Mouse (Mus musculus): ENCODE results near the gene Sstr3. TPM values are rescaled to one million over a fixed set of nuclear protein-coding genes. Genes with fewer than 3 reads are reported as not detected.

The Sstr3 gene
- total RNA-seq (2014; rRNA removed; ENCODE audit: low replicate concordance), result 0.04 TPM in 1 of 2 replicates, not detected in the other
- 0.12 and 0.19 TPM in 2 replicates for polyA plus RNA-seq (2015; fragmentation: Nextera tagmentation; extraction: Ambion mirVana)

- Histone ChIP-seq H3K27ac (ENCODE audit: low read depth) (no peak within 1 kb of the TSS), H3K27me3 (ENCODE audit: control insufficient read depth, insufficient read depth, low read length) (peaks cover 16% of the 10 kb centered on the region), H3K9me3 (replicated peaks; ENCODE audit: control insufficient read depth, low read length) (no peaks in the 10 kb centered on the region), H3K9ac (replicated peaks; ENCODE audit: low read depth, low read length) (no peak within 1 kb of the TSS), H3K36me3 (replicated peaks; ENCODE audit: control insufficient read depth, insufficient read depth, low read length) (no peaks in the 10 kb centered on the region), H3K4me2 (ENCODE audit: low read depth, low read length) (no peak within 1 kb of the TSS), H3K4me3 (ENCODE audit: low read depth, low read length) (no peak within 1 kb of the TSS), H3K4me1 (ENCODE audit: control insufficient read depth, insufficient read depth) (peaks cover 18% of the 10 kb centered on the region)
- TF ChIP-seq EP300 (IDR thresholded peaks at IDR 0.05; ENCODE audit: low read depth), result no peak
- TF ChIP-seq CTCF (IDR thresholded peaks at IDR 0.05; ENCODE audit: low read depth), result no peak
- 13% methylated on average over 14 of the region's 14 CpGs for WGBS
- ATAC-seq (ENCODE audit: insufficient read depth, low read depth) (no peak), DNase-seq (ENCODE audit: low spot score) (no peak)
Observed at GRCm38 (mm10) chr15:78544561-78545001, at the start of gene Sstr3. Sstr3 (minus strand) TSS chr15:78544685.

GRCm38 (mm10) chr15:78593896-78594425 lies 49.5 kb upstream of the Sstr3 start:
- no peak for DNase-seq (ENCODE audit: low spot score)
- no peaks in the 10 kb centered on the region for H3K9me3 ChIP-seq (replicated peaks; ENCODE audit: control insufficient read depth, low read length)
- H3K4me3 ChIP-seq (ENCODE audit: low read depth, low read length), result no peak overlapping the region
- no peaks in the 10 kb centered on the region for H3K27me3 ChIP-seq (ENCODE audit: control insufficient read depth, insufficient read depth, low read length)
- H3K4me1 ChIP-seq (ENCODE audit: control insufficient read depth, insufficient read depth), result no peaks in the 10 kb centered on the region
- 76% methylated on average over 7 of the region's 7 CpGs for WGBS
- no peak overlapping the region for H3K4me2 ChIP-seq (ENCODE audit: low read depth, low read length)
- no peak overlapping the region for H3K27ac ChIP-seq (ENCODE audit: low read depth)
- TF ChIP-seq EP300 (IDR thresholded peaks at IDR 0.05; ENCODE audit: low read depth), result no peak
- no peak for TF ChIP-seq CTCF (IDR thresholded peaks at IDR 0.05; ENCODE audit: low read depth)
- ATAC-seq (ENCODE audit: insufficient read depth, low read depth), result no peak
- no peak overlapping the region for H3K9ac ChIP-seq (replicated peaks; ENCODE audit: low read depth, low read length)
- H3K36me3 ChIP-seq (replicated peaks; ENCODE audit: control insufficient read depth, insufficient read depth, low read length), result no peaks in the 10 kb centered on the region

- Histone ChIP-seq H3K4me3 (ENCODE audit: low read depth, low read length) (no peak overlapping the region), H3K9ac (replicated peaks; ENCODE audit: low read depth, low read length) (no peak overlapping the region), H3K4me2 (ENCODE audit: low read depth, low read length) (no peak overlapping the region), H3K4me1 (ENCODE audit: control insufficient read depth, insufficient read depth) (no peaks in the 10 kb centered on the region), H3K36me3 (replicated peaks; ENCODE audit: control insufficient read depth, insufficient read depth, low read length) (no peaks in the 10 kb centered on the region), H3K9me3 (replicated peaks; ENCODE audit: control insufficient read depth, low read length) (no peaks in the 10 kb centered on the region), H3K27me3 (ENCODE audit: control insufficient read depth, insufficient read depth, low read length) (no peaks in the 10 kb centered on the region), H3K27ac (ENCODE audit: low read depth) (no peak overlapping the region)
- ATAC-seq (ENCODE audit: insufficient read depth, low read depth), result no peak
- no peak for DNase-seq (ENCODE audit: low spot score)
- no peak for TF ChIP-seq EP300 (IDR thresholded peaks at IDR 0.05; ENCODE audit: low read depth)
- TF ChIP-seq CTCF (IDR thresholded peaks at IDR 0.05; ENCODE audit: low read depth), result no peak
- 65% methylated on average over 14 of the region's 14 CpGs for WGBS
Observed at GRCm38 (mm10) chr15:78592452-78592968, 48.0 kb upstream of the Sstr3 start.

GRCm38 (mm10) chr15:78591680-78592451 lies 47.4 kb upstream of the Sstr3 start:
- ATAC-seq (ENCODE audit: insufficient read depth, low read depth) (no peak), DNase-seq (ENCODE audit: low spot score) (no peak)
- no peaks in the 10 kb centered on the region for H3K27me3 ChIP-seq (ENCODE audit: control insufficient read depth, insufficient read depth, low read length)
- H3K4me3 ChIP-seq (ENCODE audit: low read depth, low read length), result no peak overlapping the region
- H3K4me2 ChIP-seq (ENCODE audit: low read depth, low read length), result no peak overlapping the region
- no peaks in the 10 kb centered on the region for H3K36me3 ChIP-seq (replicated peaks; ENCODE audit: control insufficient read depth, insufficient read depth, low read length)
- no peak overlapping the region for H3K9ac ChIP-seq (replicated peaks; ENCODE audit: low read depth, low read length)
- TF ChIP-seq CTCF (IDR thresholded peaks at IDR 0.05; ENCODE audit: low read depth), result no peak
- no peak for TF ChIP-seq EP300 (IDR thresholded peaks at IDR 0.05; ENCODE audit: low read depth)
- no peaks in the 10 kb centered on the region for H3K4me1 ChIP-seq (ENCODE audit: control insufficient read depth, insufficient read depth)
- H3K9me3 ChIP-seq (replicated peaks; ENCODE audit: control insufficient read depth, low read length), result no peaks in the 10 kb centered on the region
- 45% methylated on average over 15 of the region's 15 CpGs for WGBS
- no peak overlapping the region for H3K27ac ChIP-seq (ENCODE audit: low read depth)

- 74% methylated on average over 6 of the region's 6 CpGs for WGBS
- no peak for TF ChIP-seq CTCF (IDR thresholded peaks at IDR 0.05; ENCODE audit: low read depth)
- TF ChIP-seq EP300 (IDR thresholded peaks at IDR 0.05; ENCODE audit: low read depth), result no peak
- no peak for DNase-seq (ENCODE audit: low spot score)
- no peak overlapping the region for H3K27ac ChIP-seq (ENCODE audit: low read depth)
- no peak for ATAC-seq (ENCODE audit: insufficient read depth, low read depth)
- H3K4me3 ChIP-seq (ENCODE audit: low read depth, low read length), result no peak overlapping the region
- no peak overlapping the region for H3K9ac ChIP-seq (replicated peaks; ENCODE audit: low read depth, low read length)
- H3K4me2 ChIP-seq (ENCODE audit: low read depth, low read length), result no peak overlapping the region
- no peaks in the 10 kb centered on the region for H3K9me3 ChIP-seq (replicated peaks; ENCODE audit: control insufficient read depth, low read length)
- no peaks in the 10 kb centered on the region for H3K4me1 ChIP-seq (ENCODE audit: control insufficient read depth, insufficient read depth)
- H3K36me3 ChIP-seq (replicated peaks; ENCODE audit: control insufficient read depth, insufficient read depth, low read length), result no peaks in the 10 kb centered on the region
- no peaks in the 10 kb centered on the region for H3K27me3 ChIP-seq (ENCODE audit: control insufficient read depth, insufficient read depth, low read length)
Observed at GRCm38 (mm10) chr15:78590785-78591184, 46.3 kb upstream of the Sstr3 start.
